Mouse (Mus musculus) forebrain, postnatal 0 days (tissue): Measurements from ENCODE around the gene Tnnt2. TPM values are rescaled to one million over a fixed set of nuclear protein-coding genes. Genes with fewer than 3 reads are reported as not detected.
A peak's percentile ranks its signal among the peaks of the same experiment; 100 is the strongest.

Experiments used
- ATAC-seq: fragments of 200-750 bp; cut with Nextera tagmentation; 2 replicates; pipeline ENCODE4 v1.8.0; 2017; ENCODE audit warnings: mild to moderate bottlenecking, moderate library complexity
- DNase-seq: peaks from one replicate; pipeline ENCODE4 v3.0.0-alpha.2; 2015
- H3K27ac ChIP-seq: fragments of 300-500 bp; sonication (generic); 2 replicates; pipeline ENCODE4 v1.5.1; 2014; ENCODE audit warnings: low read depth, mild to moderate bottlenecking, antibody characterized with exemption, low read length, moderate library complexity, mixed read lengths
- H3K27me3 ChIP-seq: fragments of 300-500 bp; sonication (generic); 2 replicates; pipeline ENCODE4 v1.6.1; 2014; ENCODE audit warnings: mild to moderate bottlenecking, low read length, mixed read lengths; ENCODE audit not compliant: insufficient read depth
- H3K36me3 ChIP-seq: fragments of 300-500 bp; sonication (generic); 2 replicates; pipeline ENCODE4 v1.6.1; 2014; ENCODE audit warnings: mild to moderate bottlenecking, moderate library complexity; ENCODE audit not compliant: insufficient read depth
- H3K4me1 ChIP-seq: fragments of 300-500 bp; sonication (generic); 2 replicates; pipeline ENCODE4 v1.6.1; 2014; ENCODE audit warnings: antibody characterized with exemption; ENCODE audit not compliant: insufficient read depth
- H3K4me2 ChIP-seq: fragments of 300-500 bp; sonication (generic); 2 replicates; pipeline ENCODE4 v1.6.1; 2014; ENCODE audit warnings: low read depth, mild to moderate bottlenecking, moderate library complexity
- H3K4me3 ChIP-seq: fragments of 300-500 bp; sonication (generic); 2 replicates; pipeline ENCODE4 v1.5.1; 2014; ENCODE audit warnings: low read depth, low read length, mixed read lengths
- H3K9ac ChIP-seq: fragments of 300-500 bp; sonication (generic); 2 replicates; pipeline ENCODE4 v1.6.1; 2014; ENCODE audit warnings: mild to moderate bottlenecking
- H3K9me3 ChIP-seq: fragments of 300-500 bp; sonication (generic); 2 replicates; pipeline ENCODE4 v1.6.1; 2016; ENCODE audit warnings: low read length
- CTCF ChIP-seq: sonication (generic); IDR thresholded peaks from 2 replicates; pipeline ENCODE4 v1.5.1; 2016; ENCODE audit warnings: antibody characterized with exemption, control low read depth, low read depth
- WGBS: fragments of 180-500 bp; shearing (Covaris S2); extraction: QIAGEN DNeasy Blood & Tissue Kit; methylation state at CpG from one replicate; pipeline ENCODE4 v1.1.7; 2014; 5-methylcytosine and 5-hydroxymethylcytosine counted together
- polyA plus RNA-seq: library from polyadenylated mRNA; unstranded; fragments of >200 nt; fragmentation: Nextera tagmentation; extraction: Ambion mirVana; gene quantifications from 2 replicates; pipeline ENCODE4 v1.2.1, GENCODE M21; 2015
- total RNA-seq: library from RNA; depleted of rRNA; stranded (reverse); fragments of >200 nt; gene quantifications from 2 replicates; pipeline ENCODE4 v1.2.3, GENCODE M21; 2014

Gene Tnnt2
- total and polyA plus RNA-seq, 2 experiments from 2014 or later = 0.63 to 0.67 TPM

DNA sequence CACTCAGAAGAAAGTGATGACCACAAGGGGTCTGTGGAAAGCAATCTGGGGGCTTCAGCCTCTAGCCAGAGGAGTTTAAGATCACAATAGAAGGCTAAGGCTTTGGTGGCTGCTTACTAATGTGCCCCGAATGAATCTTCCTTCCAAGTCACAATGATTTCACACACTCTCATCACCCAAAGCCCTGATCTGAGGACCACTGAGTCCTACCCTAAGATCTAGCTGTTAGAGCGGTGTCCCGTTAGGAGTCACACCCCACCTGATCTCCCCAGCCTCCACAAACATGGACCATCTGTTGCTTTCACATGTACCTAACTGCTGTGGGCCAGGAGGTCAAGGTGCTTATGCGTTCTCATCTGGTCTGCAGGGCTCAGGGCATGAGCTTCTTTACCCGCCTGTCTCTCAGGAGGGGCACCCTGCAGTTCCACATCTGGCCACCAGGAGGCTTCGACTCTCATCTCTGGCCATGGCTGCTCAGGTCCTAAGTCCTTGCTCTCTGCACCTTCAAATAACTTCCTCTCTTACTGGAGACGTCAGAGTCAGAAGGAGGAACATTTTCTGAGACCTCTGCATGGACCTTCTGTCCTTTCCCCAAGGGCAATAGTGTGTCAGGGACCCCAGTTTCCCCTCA is 25.0 kb upstream of the Tnnt2 start:
- Histone ChIP-seq H3K4me1 (no peaks in the 10 kb centered on the region), H3K27ac (no peak overlapping the region), H3K9ac (no peak overlapping the region), H3K4me3 (no peak overlapping the region), H3K36me3 (no peaks in the 10 kb centered on the region), H3K9me3 (no peaks in the 10 kb centered on the region), H3K27me3 (0 out of 2 replicates have a peak, but pooled peaks cover 1% of the 10 kb centered on the region), H3K4me2 (no peak overlapping the region)
- DNase-seq (peak; percentile 75), ATAC-seq (peak; percentile 54; the same call in 1 of the 2 replicates)
- TF ChIP-seq CTCF = peak; percentile 95
- 39% methylated on average over 7 of the region's 7 CpGs for WGBS

DNA sequence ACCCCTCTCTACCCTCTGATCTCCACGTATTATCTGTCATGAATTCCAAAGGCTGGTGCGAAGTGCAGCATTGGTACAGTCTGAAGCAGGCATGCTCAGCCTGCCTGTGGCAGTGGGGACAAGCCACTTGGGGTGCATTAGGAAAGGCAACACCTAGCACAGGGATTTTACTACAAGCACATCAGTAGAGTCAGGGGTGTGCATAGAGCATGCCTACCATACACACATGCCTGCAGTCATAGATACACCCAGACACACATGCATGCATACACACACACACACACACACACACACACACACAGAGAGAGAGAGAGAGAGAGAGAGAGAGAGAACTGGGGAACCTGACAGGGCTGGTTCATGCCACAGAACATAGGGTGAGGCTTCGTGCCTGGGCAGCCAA is 23.9 kb upstream of the Tnnt2 start:
- H3K27ac ChIP-seq = no peak overlapping the region
- no peak overlapping the region for H3K4me3 ChIP-seq
- DNase-seq (no peak), ATAC-seq (no peak)
- no peak overlapping the region for H3K9ac ChIP-seq
- WGBS = 74% methylated on average over 3 of the region's 3 CpGs
- no peaks in the 10 kb centered on the region for H3K9me3 ChIP-seq
- no peak for TF ChIP-seq CTCF
- H3K4me2 ChIP-seq = no peak overlapping the region
- no peaks in the 10 kb centered on the region for H3K4me1 ChIP-seq
- no peaks in the 10 kb centered on the region for H3K36me3 ChIP-seq
- 0 out of 2 replicates have a peak, but pooled peaks cover 3% of the 10 kb centered on the region for H3K27me3 ChIP-seq

DNA sequence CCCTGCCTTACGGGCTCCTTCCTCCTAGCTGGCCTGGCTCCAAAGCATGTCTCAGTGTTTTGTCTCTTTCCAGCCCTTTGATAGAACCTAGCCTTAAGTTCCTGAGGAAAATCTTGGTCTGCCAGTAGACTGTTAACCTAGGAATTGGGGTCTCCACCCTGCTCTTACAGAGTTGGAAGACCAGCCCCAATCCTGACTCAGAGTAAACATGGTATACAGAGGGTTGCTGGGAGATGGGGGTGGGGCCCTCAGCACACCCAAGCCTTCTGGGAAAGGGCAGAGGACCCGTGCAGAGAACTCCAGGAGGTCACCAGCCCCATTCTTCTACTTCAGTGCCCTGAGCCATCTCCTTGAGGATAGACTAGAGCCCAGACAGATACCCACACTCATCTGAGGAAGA is 23.5 kb upstream of the Tnnt2 start:
- ATAC-seq (no peak), DNase-seq (no peak)
- no peaks in the 10 kb centered on the region for H3K36me3 ChIP-seq
- no peak overlapping the region for H3K4me3 ChIP-seq
- no peaks in the 10 kb centered on the region for H3K4me1 ChIP-seq
- peaks cover 7% of the 10 kb centered on the region; the same call in 1 of the 2 replicates for H3K27me3 ChIP-seq
- H3K9me3 ChIP-seq = no peaks in the 10 kb centered on the region
- H3K9ac ChIP-seq = no peak overlapping the region
- no peak overlapping the region for H3K27ac ChIP-seq
- no peak for TF ChIP-seq CTCF
- H3K4me2 ChIP-seq = no peak overlapping the region
- 14% methylated on average over 2 of the region's 2 CpGs for WGBS

DNA sequence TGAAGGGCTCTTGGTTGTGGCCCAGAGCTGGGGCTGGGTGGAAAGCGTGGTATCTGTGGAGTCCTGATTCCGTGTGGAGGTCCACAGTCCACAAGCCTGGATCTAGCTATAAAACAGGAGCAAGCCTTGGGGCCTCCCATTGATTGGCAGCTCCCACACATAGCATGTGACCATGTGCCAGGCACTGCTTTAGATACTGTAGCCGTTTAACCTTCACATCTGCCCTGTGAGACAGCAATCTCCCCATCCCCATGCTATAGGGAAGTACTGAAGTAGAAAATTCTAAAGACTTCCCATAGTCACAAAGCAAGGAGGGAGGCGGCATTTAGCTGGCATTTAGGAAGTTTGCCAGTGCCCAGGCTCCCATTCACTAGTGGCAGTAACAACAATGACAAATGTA is 23.1 kb upstream of the Tnnt2 start:
- ATAC-seq (no peak), DNase-seq (no peak)
- WGBS = 40% methylated on average over 4 of the region's 4 CpGs

DNA sequence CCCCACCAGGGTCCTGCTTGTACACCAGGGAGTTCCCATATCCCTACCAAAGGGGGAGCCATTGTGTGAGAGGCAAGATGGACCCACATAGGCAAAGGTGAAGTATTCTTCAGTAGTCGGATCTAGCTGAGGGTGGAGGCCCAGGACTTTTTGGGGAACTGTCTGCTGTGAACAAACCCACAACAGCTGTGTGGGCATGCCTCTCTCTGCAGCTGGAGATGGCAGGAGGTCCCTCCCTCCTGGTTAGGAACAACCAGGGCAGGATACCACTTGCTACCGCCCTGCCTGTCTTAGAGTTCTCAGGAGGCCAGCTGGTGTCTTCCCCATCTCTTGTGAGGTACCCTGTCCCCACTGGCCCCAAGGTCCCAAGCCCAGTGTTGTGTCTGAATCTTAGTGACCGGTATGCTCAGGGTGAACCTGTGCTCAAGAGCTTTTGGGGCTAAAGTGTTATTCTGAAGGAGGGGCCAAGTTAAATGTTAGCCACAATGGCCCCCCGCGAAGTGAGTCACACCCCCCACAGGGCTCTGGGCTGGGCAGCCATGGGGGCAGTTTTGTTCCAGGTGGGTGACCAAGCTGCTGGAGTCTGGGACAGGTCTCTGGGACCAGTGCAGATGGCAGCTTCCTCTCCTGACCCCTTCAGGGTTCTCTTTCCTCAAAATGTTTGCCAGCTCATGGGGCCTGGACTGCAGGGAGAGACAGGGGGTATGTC is 22.3 kb upstream of the Tnnt2 start:
- TF ChIP-seq CTCF = no peak
- WGBS = 79% methylated on average over 5 of the region's 5 CpGs
- H3K9ac ChIP-seq = no peak overlapping the region
- H3K4me3 ChIP-seq = no peak overlapping the region
- peaks cover 14% of the 10 kb centered on the region; the same call in 1 of the 2 replicates for H3K27me3 ChIP-seq
- H3K9me3 ChIP-seq = no peaks in the 10 kb centered on the region
- DNase-seq (no peak), ATAC-seq (no peak)
- H3K27ac ChIP-seq = no peak overlapping the region
- no peaks in the 10 kb centered on the region for H3K36me3 ChIP-seq
- no peak overlapping the region for H3K4me2 ChIP-seq
- no peaks in the 10 kb centered on the region for H3K4me1 ChIP-seq

More for the DNA sequence above, 23.1 kb upstream of the Tnnt2 start:
- peaks cover 12% of the 10 kb centered on the region; the same call in 1 of the 2 replicates for H3K27me3 ChIP-seq
- no peaks in the 10 kb centered on the region for H3K9me3 ChIP-seq
- H3K27ac ChIP-seq = no peak overlapping the region
- no peak for TF ChIP-seq CTCF
- no peaks in the 10 kb centered on the region for H3K36me3 ChIP-seq
- no peak overlapping the region for H3K4me3 ChIP-seq
- no peaks in the 10 kb centered on the region for H3K4me1 ChIP-seq
- H3K4me2 ChIP-seq = no peak overlapping the region
- H3K9ac ChIP-seq = no peak overlapping the region

DNA sequence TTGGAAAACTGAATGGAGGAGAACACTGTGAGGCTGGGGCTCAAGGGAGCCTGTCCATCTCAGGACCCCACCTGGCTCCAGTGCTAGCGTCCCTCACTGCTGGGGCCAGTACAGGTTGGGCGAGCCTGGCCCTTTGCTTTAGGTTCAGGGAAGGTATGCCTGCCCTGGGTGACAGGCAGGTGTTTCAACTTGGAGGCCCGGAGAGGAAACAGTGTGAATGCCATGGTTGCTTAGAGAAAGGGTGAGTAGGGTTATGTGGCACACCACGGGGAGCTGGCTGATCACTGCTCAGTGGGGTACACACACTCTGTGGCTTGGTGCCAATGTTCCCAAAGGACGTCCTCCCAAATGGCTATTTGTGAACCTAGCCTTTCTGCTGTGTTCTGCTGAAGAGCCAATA is 21.6 kb upstream of the Tnnt2 start:
- TF ChIP-seq CTCF = no peak
- H3K36me3 ChIP-seq = no peaks in the 10 kb centered on the region
- H3K27me3 ChIP-seq = peaks cover 18% of the 10 kb centered on the region
- H3K4me3 ChIP-seq = no peak overlapping the region
- no peaks in the 10 kb centered on the region for H3K9me3 ChIP-seq
- H3K4me1 ChIP-seq = no peaks in the 10 kb centered on the region
- ATAC-seq = no peak
- no peak for DNase-seq
- no peak overlapping the region for H3K4me2 ChIP-seq
- WGBS = 73% methylated on average over 5 of the region's 5 CpGs
- no peak overlapping the region for H3K9ac ChIP-seq
- no peak overlapping the region for H3K27ac ChIP-seq

DNA sequence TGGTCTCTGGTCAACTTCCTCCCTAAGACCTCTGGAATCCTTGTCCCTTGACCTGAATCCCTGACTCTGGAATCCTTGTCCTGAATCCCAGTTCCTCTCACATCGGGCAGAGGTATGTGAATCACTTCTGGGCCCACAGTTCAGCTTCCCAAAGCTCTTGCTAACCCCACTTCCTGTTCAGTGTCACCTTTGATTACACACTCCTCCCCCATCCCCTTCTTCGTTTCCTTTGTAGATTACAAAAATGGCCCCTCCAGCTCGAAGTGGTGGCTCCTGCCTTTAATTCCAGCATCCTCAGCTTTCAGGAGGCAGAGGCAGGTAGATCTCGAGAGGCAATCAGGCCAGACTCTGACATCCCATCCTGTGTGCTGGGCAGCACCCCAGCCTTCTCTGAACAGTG is 18.6 kb upstream of the Tnnt2 start:
- Histone ChIP-seq H3K36me3 (no peaks in the 10 kb centered on the region), H3K27me3 (peaks cover 24% of the 10 kb centered on the region), H3K9me3 (no peaks in the 10 kb centered on the region), H3K4me2 (no peak overlapping the region), H3K27ac (no peak overlapping the region), H3K4me1 (no peaks in the 10 kb centered on the region), H3K9ac (no peak overlapping the region), H3K4me3 (no peak overlapping the region)
- no peak for TF ChIP-seq CTCF
- DNase-seq (no peak), ATAC-seq (no peak)
- WGBS = 75% methylated on average over 4 of the region's 4 CpGs
